Mouse (Mus musculus): ENCODE measurements at regions not wholly inside any gene's neighbourhood (a gene's known extent, or its start where the extent isn't known, plus 50 kb on each side); places are given as distances from the start of the nearest gene placed in this dataset.

DNA sequence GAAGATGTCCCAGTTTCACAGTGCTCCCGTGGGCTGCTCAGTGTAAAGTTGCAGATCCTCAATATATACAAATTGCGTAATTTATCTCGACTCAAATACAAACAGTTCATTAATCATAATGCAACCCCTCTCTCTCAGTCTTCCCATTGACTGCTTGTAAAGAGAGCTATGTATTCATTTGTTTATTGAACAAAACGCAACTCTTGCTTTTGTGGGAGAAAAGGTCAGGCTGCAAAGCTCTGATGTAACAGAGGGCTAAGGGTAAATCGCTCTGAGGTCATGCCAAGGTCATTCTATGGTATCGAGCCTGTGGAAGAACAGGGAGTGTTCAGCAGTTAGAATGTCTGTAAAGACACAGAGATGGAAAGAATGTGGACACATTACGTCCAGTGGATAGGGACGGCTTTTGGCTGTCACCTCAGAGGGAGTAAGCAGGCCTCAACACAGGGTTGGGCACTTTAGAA, 160.0 kb upstream of the Rnaseh2b start:
- Histone ChIP-seq H3K27me3 (ENCODE audit: control insufficient read depth, insufficient read depth, low read length) (no peaks in the 10 kb centered on the region), H3K36me3 (ENCODE audit: control insufficient read depth, insufficient read depth, low read length) (no peaks in the 10 kb centered on the region), H3K4me2 (replicated peaks; ENCODE audit: low read depth, low read length) (no peak overlapping the region), H3K9ac (replicated peaks; ENCODE audit: low read depth, low read length) (no peak overlapping the region), H3K4me1 (ENCODE audit: control insufficient read depth, insufficient read depth, low read length) (no peaks in the 10 kb centered on the region), H3K4me3 (ENCODE audit: low read depth, low read length) (no peak overlapping the region), H3K27ac (ENCODE audit: low read length) (no peak overlapping the region), H3K9me3 (ENCODE audit: control insufficient read depth, low read depth, low read length) (peaks cover 8% of the 10 kb centered on the region; the same call in 1 of the 2 replicates)
- 18% methylated on average over 8 of the region's 8 CpGs for WGBS
- ATAC-seq (ENCODE audit: insufficient number of reproducible peaks, insufficient read depth, low FRiP score, low read depth), result no peak

DNA sequence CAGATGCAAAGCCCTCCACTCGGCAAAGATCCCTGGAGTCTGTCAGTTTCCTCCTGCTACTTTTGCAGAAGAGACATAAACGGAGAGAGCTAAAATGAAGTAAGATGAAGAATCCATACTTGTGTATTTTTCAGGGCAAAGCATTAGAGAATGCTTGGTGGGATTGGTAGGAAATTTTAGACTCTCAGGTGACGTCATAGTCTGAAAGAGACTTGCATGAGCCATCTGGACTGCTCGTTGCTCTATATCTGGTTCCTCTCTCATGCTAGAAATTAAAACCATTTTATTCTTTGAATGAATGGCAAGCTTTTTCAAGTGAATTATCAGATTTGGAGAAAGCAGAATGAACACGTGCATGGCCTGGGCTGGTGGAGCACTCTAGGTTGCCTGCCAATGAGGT, 154.4 kb upstream of the Rnaseh2b start:
- Histone ChIP-seq H3K4me3 (ENCODE audit: low read depth, low read length) (no peak overlapping the region), H3K27ac (ENCODE audit: low read length) (no peak overlapping the region), H3K4me2 (replicated peaks; ENCODE audit: low read depth, low read length) (no peak overlapping the region), H3K27me3 (ENCODE audit: control insufficient read depth, insufficient read depth, low read length) (no peaks in the 10 kb centered on the region), H3K36me3 (ENCODE audit: control insufficient read depth, insufficient read depth, low read length) (no peaks in the 10 kb centered on the region), H3K9ac (replicated peaks; ENCODE audit: low read depth, low read length) (no peak overlapping the region), H3K9me3 (ENCODE audit: control insufficient read depth, low read depth, low read length) (peaks cover 8% of the 10 kb centered on the region; the same call in 1 of the 2 replicates), H3K4me1 (ENCODE audit: control insufficient read depth, insufficient read depth, low read length) (no peaks in the 10 kb centered on the region)
- 57% methylated on average over 5 of the region's 5 CpGs for WGBS
- no peak for ATAC-seq (ENCODE audit: insufficient number of reproducible peaks, insufficient read depth, low FRiP score, low read depth)

DNA sequence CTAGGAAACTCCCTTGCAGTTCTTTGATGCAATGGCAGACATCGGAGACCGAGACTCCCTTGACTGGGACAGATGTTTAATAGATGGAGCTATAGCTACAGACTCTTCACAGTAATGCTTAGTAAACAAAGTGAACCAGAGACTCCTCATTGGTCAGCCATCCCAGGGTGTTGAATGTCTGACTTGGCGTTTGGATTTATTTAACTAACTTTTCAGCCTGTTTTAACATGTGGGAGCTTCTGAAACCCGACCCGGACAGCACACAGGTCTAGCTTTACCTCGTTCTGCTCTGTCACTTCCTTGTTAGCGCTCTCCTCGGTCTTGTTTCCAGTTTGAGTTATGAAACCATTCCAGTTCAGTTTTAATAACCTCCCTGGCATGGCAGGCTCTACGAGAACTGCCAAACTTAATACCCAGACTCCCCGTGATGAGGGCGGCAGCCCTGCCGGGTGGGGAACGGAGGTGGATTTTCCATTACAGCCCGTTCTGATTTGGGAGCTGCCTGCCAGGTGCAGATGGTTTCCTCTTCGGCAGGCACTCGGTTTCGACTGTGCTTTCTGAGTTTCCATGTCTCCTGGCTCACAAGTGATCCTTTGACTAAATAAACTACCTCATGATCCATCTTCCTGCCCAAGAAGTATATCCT, 147.9 kb upstream of the Rnaseh2b start:
- Histone ChIP-seq H3K9me3 (ENCODE audit: control insufficient read depth, low read depth, low read length) (no peaks in the 10 kb centered on the region), H3K4me3 (ENCODE audit: low read depth, low read length) (no peak overlapping the region; the same call in 1 of the 2 replicates), H3K27ac (ENCODE audit: low read length) (no peak overlapping the region), H3K4me2 (replicated peaks; ENCODE audit: low read depth, low read length) (peak overlapping the region; percentile 34), H3K4me1 (ENCODE audit: control insufficient read depth, insufficient read depth, low read length) (peaks cover 5% of the 10 kb centered on the region; the same call in 1 of the 2 replicates), H3K27me3 (ENCODE audit: control insufficient read depth, insufficient read depth, low read length) (no peaks in the 10 kb centered on the region), H3K36me3 (ENCODE audit: control insufficient read depth, insufficient read depth, low read length) (no peaks in the 10 kb centered on the region), H3K9ac (replicated peaks; ENCODE audit: low read depth, low read length) (no peak overlapping the region)
- WGBS, result 34% methylated on average over 17 of the region's 17 CpGs
- ATAC-seq (ENCODE audit: insufficient number of reproducible peaks, insufficient read depth, low FRiP score, low read depth), result no peak

DNA sequence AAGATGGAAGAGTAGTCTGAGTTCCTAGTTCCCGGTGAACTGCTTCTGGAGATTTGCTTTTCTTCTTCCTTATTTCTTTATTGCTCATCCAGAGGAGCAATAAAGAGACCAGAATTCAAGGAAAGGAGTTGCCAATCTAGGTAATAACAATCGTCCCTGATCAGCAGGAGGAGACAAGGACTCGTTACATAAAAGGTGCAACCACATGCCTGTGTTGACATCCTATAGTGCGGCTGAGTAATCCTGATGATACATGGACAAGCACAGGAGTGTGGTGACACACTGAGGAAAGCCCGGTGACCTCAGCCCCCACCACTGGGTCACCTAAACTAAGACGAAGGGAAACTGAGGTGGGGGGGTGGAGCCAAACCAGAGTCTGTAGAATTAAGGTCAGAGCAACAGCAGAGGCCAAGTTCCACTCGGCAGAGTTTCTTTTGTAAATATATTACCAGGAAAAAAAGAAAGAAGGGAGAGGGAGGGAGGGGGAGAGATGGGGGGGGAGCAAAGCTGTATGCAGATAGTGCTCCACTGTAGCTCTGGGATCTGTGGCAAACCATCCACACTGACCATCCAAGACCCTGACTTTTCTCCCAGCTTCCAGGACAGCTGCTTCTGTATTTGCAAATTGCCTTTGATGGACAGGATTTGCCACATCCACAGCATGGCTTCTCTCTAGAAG, 135.2 kb upstream of the Rnaseh2b start:
- Histone ChIP-seq H3K4me1 (ENCODE audit: control insufficient read depth, insufficient read depth, low read length) (no peaks in the 10 kb centered on the region), H3K9ac (replicated peaks; ENCODE audit: low read depth, low read length) (no peak overlapping the region), H3K9me3 (ENCODE audit: control insufficient read depth, low read depth, low read length) (no peaks in the 10 kb centered on the region), H3K4me2 (replicated peaks; ENCODE audit: low read depth, low read length) (no peak overlapping the region), H3K27ac (ENCODE audit: low read length) (no peak overlapping the region), H3K4me3 (ENCODE audit: low read depth, low read length) (no peak overlapping the region), H3K27me3 (ENCODE audit: control insufficient read depth, insufficient read depth, low read length) (no peaks in the 10 kb centered on the region), H3K36me3 (ENCODE audit: control insufficient read depth, insufficient read depth, low read length) (no peaks in the 10 kb centered on the region)
- no peak for ATAC-seq (ENCODE audit: insufficient number of reproducible peaks, insufficient read depth, low FRiP score, low read depth)
- 74% methylated on average over 7 of the region's 7 CpGs for WGBS

DNA sequence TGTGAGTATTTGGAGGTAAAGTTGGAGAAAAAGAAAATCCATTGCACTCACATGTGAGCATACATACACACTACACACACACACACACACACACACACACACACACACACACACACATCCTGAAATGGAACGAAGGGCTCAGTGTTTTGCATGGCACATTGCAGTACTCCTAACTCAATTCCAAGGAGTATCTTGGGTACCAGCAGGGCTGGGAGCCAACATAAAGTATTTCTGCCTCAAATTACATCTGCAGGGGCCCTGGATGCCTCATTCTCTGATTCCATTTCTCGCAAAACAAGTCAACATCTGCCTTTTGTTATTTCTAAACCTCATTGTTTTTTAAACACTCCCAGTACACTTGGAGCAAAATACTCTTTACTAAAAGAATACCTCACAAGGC, 132.7 kb upstream of the Rnaseh2b start:
- no peaks in the 10 kb centered on the region for H3K27me3 ChIP-seq (ENCODE audit: control insufficient read depth, insufficient read depth, low read length)
- H3K36me3 ChIP-seq (ENCODE audit: control insufficient read depth, insufficient read depth, low read length), result no peaks in the 10 kb centered on the region
- no peak overlapping the region for H3K4me2 ChIP-seq (replicated peaks; ENCODE audit: low read depth, low read length)
- H3K27ac ChIP-seq (ENCODE audit: low read length), result no peak overlapping the region
- no peaks in the 10 kb centered on the region for H3K9me3 ChIP-seq (ENCODE audit: control insufficient read depth, low read depth, low read length)
- WGBS, result 76% methylated on average over 2 of the region's 2 CpGs
- no peak overlapping the region for H3K9ac ChIP-seq (replicated peaks; ENCODE audit: low read depth, low read length)
- H3K4me1 ChIP-seq (ENCODE audit: control insufficient read depth, insufficient read depth, low read length), result no peaks in the 10 kb centered on the region
- no peak for ATAC-seq (ENCODE audit: insufficient number of reproducible peaks, insufficient read depth, low FRiP score, low read depth)
- H3K4me3 ChIP-seq (ENCODE audit: low read depth, low read length), result no peak overlapping the region

DNA sequence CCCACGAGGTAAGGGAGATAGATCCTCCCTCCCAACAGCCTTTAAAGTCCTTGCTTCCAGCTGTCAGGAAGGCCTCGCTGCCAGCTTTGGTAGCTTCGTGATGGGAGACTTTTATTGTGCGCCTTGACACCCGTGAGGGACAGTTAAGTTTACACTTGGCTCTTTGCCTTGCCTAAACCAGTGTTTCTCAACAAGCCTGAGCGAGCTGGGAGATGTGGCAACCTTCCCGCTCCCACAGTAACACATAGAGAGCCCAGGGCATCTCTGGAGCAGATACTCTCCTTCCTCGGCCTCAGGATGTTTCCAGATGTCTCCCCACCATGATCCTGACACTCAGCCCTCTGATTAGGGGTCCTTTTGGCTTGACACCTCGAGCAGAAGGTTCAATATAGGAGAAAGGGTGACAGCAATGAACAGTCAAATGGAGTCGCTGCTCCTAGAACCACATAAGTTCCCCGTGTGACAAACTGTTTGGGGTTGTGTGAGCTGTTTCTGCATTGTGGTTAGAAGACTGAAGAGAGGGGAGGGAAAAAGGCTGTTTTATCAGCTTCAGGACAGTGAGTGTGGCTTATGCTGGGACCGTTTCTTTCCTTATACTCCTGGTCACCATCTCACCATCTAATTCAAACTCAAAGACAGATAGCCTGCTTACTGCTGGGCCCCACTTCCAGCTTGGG, 129.1 kb upstream of the Rnaseh2b start:
- WGBS, result 62% methylated on average over 12 of the region's 12 CpGs
- Histone ChIP-seq H3K36me3 (ENCODE audit: control insufficient read depth, insufficient read depth, low read length) (no peaks in the 10 kb centered on the region), H3K4me3 (ENCODE audit: low read depth, low read length) (no peak overlapping the region), H3K27ac (ENCODE audit: low read length) (no peak overlapping the region), H3K27me3 (ENCODE audit: control insufficient read depth, insufficient read depth, low read length) (no peaks in the 10 kb centered on the region), H3K9me3 (ENCODE audit: control insufficient read depth, low read depth, low read length) (no peaks in the 10 kb centered on the region), H3K4me1 (ENCODE audit: control insufficient read depth, insufficient read depth, low read length) (no peaks in the 10 kb centered on the region), H3K4me2 (replicated peaks; ENCODE audit: low read depth, low read length) (no peak overlapping the region), H3K9ac (replicated peaks; ENCODE audit: low read depth, low read length) (no peak overlapping the region)
- no peak for ATAC-seq (ENCODE audit: insufficient number of reproducible peaks, insufficient read depth, low FRiP score, low read depth)

DNA sequence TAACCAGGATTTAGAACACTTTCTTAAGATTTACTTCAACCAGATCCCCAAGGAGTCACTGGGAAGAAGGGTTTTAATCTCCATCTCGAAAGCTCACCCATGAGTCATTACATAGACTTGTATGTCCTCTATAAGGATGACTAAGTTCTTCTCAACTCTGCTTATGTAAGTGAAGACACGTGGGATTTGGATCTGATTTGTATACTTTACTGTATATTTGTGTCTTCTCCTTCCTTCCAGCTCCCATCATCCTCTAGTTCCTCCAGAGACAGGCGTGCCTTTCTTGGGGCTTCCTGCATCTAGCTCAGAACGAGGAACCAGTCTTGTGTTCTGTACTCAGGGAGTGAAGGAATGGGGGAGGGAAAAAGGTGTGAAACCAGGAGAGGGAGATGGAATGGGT, 127.5 kb upstream of the Rnaseh2b start:
- ATAC-seq (ENCODE audit: insufficient number of reproducible peaks, insufficient read depth, low FRiP score, low read depth), result no peak
- Histone ChIP-seq H3K4me3 (ENCODE audit: low read depth, low read length) (no peak overlapping the region), H3K9me3 (ENCODE audit: control insufficient read depth, low read depth, low read length) (no peaks in the 10 kb centered on the region), H3K9ac (replicated peaks; ENCODE audit: low read depth, low read length) (no peak overlapping the region), H3K36me3 (ENCODE audit: control insufficient read depth, insufficient read depth, low read length) (no peaks in the 10 kb centered on the region), H3K4me1 (ENCODE audit: control insufficient read depth, insufficient read depth, low read length) (no peaks in the 10 kb centered on the region), H3K27me3 (ENCODE audit: control insufficient read depth, insufficient read depth, low read length) (no peaks in the 10 kb centered on the region), H3K27ac (ENCODE audit: low read length) (no peak overlapping the region), H3K4me2 (replicated peaks; ENCODE audit: low read depth, low read length) (no peak overlapping the region)
- 61% methylated on average over 4 of the region's 4 CpGs for WGBS

DNA sequence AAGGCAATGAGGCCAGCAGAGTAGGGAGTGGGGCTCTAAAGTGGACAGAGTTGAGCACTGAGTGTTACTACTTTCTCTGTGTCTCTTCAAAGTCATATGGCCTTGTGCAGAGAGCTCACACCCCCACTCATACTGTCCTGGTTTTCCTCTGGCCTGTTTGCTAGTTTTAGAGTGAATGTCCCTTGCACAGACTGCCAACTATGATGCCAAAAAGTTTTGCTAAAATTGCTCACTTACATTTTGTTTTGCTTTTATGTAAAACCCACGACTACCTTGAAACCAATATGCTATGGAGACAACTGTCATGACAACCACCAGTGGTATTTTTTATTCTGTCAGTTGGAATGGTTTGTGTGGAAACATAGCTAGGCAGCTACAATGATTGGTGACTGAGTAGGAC, 126.4 kb upstream of the Rnaseh2b start:
- no peak for ATAC-seq (ENCODE audit: insufficient number of reproducible peaks, insufficient read depth, low FRiP score, low read depth)
- H3K4me2 ChIP-seq (replicated peaks; ENCODE audit: low read depth, low read length), result no peak overlapping the region
- H3K4me1 ChIP-seq (ENCODE audit: control insufficient read depth, insufficient read depth, low read length), result no peaks in the 10 kb centered on the region
- H3K36me3 ChIP-seq (ENCODE audit: control insufficient read depth, insufficient read depth, low read length), result no peaks in the 10 kb centered on the region
- H3K9ac ChIP-seq (replicated peaks; ENCODE audit: low read depth, low read length), result no peak overlapping the region
- no peak overlapping the region for H3K4me3 ChIP-seq (ENCODE audit: low read depth, low read length)
- no peak overlapping the region for H3K27ac ChIP-seq (ENCODE audit: low read length)
- 77% methylated on average over 1 of the region's 1 CpGs for WGBS
- no peaks in the 10 kb centered on the region for H3K9me3 ChIP-seq (ENCODE audit: control insufficient read depth, low read depth, low read length)
- H3K27me3 ChIP-seq (ENCODE audit: control insufficient read depth, insufficient read depth, low read length), result no peaks in the 10 kb centered on the region
